Mouse (Mus musculus): ENCODE measurements around the gene Lect2. TPM values are rescaled to one million over a fixed set of nuclear protein-coding genes. Genes with fewer than 3 reads are reported as not detected.

Gene Lect2
- polyA plus RNA-seq, 1 experiment from 2014 or later = not detected

DNA sequence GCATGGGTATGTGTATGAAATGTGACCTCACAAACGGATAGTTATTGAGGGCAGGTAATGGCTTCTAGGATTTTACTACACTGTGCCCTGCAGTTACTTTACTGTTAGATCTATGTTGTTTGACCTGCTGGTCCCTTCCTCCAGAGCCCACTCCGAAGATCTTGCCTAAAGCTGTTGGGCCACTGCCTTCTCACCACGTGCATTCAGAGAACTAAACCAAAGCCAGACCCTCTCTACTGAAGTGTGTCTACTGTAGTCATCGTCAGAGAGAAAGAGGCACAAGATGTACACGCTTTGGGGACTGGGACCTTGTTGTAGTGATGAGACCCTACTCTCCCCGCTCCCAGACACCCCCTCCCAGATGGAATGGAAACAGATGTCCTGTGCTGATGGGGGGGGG, 3.4 kb upstream of the Lect2 start:
- Histone ChIP-seq H3K9me3 (ENCODE audit: control insufficient read depth, low read length) (no peaks in the 10 kb centered on the region), H3K27ac (ENCODE audit: low read depth, low read length) (no peak overlapping the region), H3K4me1 (ENCODE audit: control insufficient read depth, insufficient read depth, low read length) (0 out of 2 replicates have a peak, but pooled peaks cover 3% of the 10 kb centered on the region), H3K27me3 (ENCODE audit: control insufficient read depth, insufficient read depth, low read length) (no peaks in the 10 kb centered on the region), H3K4me3 (ENCODE audit: low read depth, low read length) (no peak overlapping the region), H3K9ac (ENCODE audit: low read length) (no peak overlapping the region), H3K36me3 (ENCODE audit: control insufficient read depth, insufficient read depth, low read length) (no peaks in the 10 kb centered on the region), H3K4me2 (ENCODE audit: low read depth) (no peak overlapping the region)
- ATAC-seq (ENCODE audit: insufficient read depth, low FRiP score, low TSS enrichment) (no peak), DNase-seq (ENCODE audit: low spot score) (no peak)
- WGBS = 81% methylated on average over 6 of the region's 6 CpGs

DNA sequence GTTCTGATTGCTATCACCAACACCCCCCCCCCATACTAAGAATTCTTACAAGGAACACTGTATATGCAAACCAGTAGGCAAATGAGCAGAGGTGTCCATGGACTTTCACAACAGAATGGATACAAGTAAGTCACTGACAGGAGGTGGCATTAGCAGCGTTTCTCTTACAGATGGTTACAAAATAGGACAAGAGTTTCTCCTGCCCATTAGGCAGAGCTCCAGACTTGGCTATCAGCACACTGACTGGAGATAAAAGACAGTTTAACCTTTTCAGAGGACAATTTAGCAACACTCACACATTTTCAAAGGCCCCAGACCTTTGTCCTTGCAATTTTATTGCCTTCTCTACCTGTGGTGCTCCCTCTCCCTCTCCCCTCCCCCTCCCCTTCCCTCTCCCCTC, 2.3 kb upstream of the Lect2 start:
- 0 out of 2 replicates have a peak, but pooled peaks cover 3% of the 10 kb centered on the region for H3K4me1 ChIP-seq (ENCODE audit: control insufficient read depth, insufficient read depth, low read length)
- H3K4me2 ChIP-seq (ENCODE audit: low read depth) = no peak overlapping the region
- ATAC-seq (ENCODE audit: insufficient read depth, low FRiP score, low TSS enrichment) (no peak), DNase-seq (ENCODE audit: low spot score) (no peak)
- H3K4me3 ChIP-seq (ENCODE audit: low read depth, low read length) = no peak overlapping the region
- no peaks in the 10 kb centered on the region for H3K27me3 ChIP-seq (ENCODE audit: control insufficient read depth, insufficient read depth, low read length)
- 9% methylated on average over 1 of the region's 1 CpGs for WGBS
- no peaks in the 10 kb centered on the region for H3K36me3 ChIP-seq (ENCODE audit: control insufficient read depth, insufficient read depth, low read length)
- H3K9me3 ChIP-seq (ENCODE audit: control insufficient read depth, low read length) = no peaks in the 10 kb centered on the region
- H3K27ac ChIP-seq (ENCODE audit: low read depth, low read length) = no peak overlapping the region
- no peak overlapping the region for H3K9ac ChIP-seq (ENCODE audit: low read length)

DNA sequence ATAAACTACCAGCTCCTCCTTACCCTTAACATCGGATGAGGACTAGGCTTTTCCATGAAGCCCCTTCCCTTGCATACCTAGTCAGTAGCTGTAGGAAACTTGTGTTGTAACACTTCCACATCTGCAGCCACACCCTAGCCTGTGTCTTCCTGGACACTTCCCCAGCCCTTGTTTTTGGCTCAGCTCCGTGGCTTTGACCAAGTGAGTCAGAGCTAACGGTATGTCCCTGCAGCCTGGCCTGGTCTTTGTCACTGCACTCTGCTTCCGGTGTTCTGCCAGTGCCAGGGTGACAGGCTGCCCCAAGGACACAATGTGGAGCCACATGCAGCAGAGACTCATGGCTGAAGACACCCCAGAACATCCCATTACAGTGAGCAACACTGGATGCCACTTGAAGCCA, 1.1 kb upstream of the Lect2 start:
- no peak overlapping the region for H3K4me2 ChIP-seq (ENCODE audit: low read depth)
- DNase-seq (ENCODE audit: low spot score) = no peak
- no peak for ATAC-seq (ENCODE audit: insufficient read depth, low FRiP score, low TSS enrichment)
- H3K27me3 ChIP-seq (ENCODE audit: control insufficient read depth, insufficient read depth, low read length) = no peaks in the 10 kb centered on the region
- H3K27ac ChIP-seq (ENCODE audit: low read depth, low read length) = no peak overlapping the region
- H3K36me3 ChIP-seq (ENCODE audit: control insufficient read depth, insufficient read depth, low read length) = no peaks in the 10 kb centered on the region
- WGBS = 67% methylated on average over 4 of the region's 4 CpGs
- H3K4me3 ChIP-seq (ENCODE audit: low read depth, low read length) = no peak overlapping the region
- H3K4me1 ChIP-seq (ENCODE audit: control insufficient read depth, insufficient read depth, low read length) = no peaks in the 10 kb centered on the region; the same call in 1 of the 2 replicates
- H3K9me3 ChIP-seq (ENCODE audit: control insufficient read depth, low read length) = no peaks in the 10 kb centered on the region
- H3K9ac ChIP-seq (ENCODE audit: low read length) = no peak overlapping the region

DNA sequence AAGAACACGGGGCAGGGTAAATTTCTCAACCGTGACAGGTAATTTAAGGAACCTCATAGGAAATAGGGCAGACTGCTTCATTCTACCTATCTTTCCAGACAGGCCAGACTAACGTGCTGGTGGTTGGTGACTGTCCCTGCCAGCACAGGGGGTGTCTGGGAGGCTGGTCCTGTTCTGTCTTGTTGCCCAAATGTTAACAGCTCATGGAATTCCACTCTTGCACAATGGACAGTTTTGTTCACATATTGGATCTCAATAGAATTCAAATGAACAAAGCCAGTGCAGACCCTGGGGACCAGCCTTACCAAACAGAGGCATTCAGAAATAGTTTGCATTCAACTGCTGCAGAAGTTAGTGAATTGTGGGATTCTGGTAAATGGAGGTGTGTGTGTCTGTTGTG, 3.3 kb downstream of the Lect2 start:
- Histone ChIP-seq H3K9ac (ENCODE audit: low read length) (no peak overlapping the region), H3K9me3 (ENCODE audit: control insufficient read depth, low read length) (no peaks in the 10 kb centered on the region), H3K4me3 (ENCODE audit: low read depth, low read length) (no peak overlapping the region), H3K4me1 (ENCODE audit: control insufficient read depth, insufficient read depth, low read length) (no peaks in the 10 kb centered on the region; the same call in 1 of the 2 replicates), H3K4me2 (ENCODE audit: low read depth) (no peak overlapping the region), H3K27ac (ENCODE audit: low read depth, low read length) (no peak overlapping the region), H3K36me3 (ENCODE audit: control insufficient read depth, insufficient read depth, low read length) (no peaks in the 10 kb centered on the region), H3K27me3 (ENCODE audit: control insufficient read depth, insufficient read depth, low read length) (no peaks in the 10 kb centered on the region)
- no peak for ATAC-seq (ENCODE audit: insufficient read depth, low FRiP score, low TSS enrichment)
- 60% methylated on average over 3 of the region's 3 CpGs for WGBS
- no peak for DNase-seq (ENCODE audit: low spot score)

DNA sequence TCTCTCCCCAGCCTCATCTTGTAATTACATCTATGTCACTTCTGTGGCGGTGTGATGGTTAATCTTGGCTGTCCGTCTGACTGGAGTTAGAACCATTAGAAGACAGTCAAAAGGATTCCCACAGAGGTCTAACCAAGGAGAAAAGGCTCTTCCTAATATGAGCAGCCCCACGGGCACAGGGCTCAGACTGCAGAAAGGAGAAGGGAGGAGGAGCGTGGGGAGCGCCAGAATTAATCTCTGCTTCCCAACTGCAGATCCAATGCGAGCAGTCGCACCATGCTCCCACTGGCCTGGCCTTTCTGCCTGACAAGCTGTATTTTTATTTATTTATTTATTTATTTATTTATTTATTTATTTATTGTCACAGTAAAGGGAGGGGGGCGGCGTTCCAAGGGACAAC, 4.5 kb downstream of the Lect2 start:
- Histone ChIP-seq H3K27me3 (ENCODE audit: control insufficient read depth, insufficient read depth, low read length) (no peaks in the 10 kb centered on the region), H3K36me3 (ENCODE audit: control insufficient read depth, insufficient read depth, low read length) (no peaks in the 10 kb centered on the region), H3K4me1 (ENCODE audit: control insufficient read depth, insufficient read depth, low read length) (no peaks in the 10 kb centered on the region; the same call in 1 of the 2 replicates), H3K4me3 (ENCODE audit: low read depth, low read length) (no peak overlapping the region), H3K9ac (ENCODE audit: low read length) (no peak overlapping the region), H3K4me2 (ENCODE audit: low read depth) (no peak overlapping the region), H3K9me3 (ENCODE audit: control insufficient read depth, low read length) (no peaks in the 10 kb centered on the region), H3K27ac (ENCODE audit: low read depth, low read length) (no peak overlapping the region)
- ATAC-seq (ENCODE audit: insufficient read depth, low FRiP score, low TSS enrichment) = no peak
- WGBS = 71% methylated on average over 9 of the region's 9 CpGs
- no peak for DNase-seq (ENCODE audit: low spot score)

DNA sequence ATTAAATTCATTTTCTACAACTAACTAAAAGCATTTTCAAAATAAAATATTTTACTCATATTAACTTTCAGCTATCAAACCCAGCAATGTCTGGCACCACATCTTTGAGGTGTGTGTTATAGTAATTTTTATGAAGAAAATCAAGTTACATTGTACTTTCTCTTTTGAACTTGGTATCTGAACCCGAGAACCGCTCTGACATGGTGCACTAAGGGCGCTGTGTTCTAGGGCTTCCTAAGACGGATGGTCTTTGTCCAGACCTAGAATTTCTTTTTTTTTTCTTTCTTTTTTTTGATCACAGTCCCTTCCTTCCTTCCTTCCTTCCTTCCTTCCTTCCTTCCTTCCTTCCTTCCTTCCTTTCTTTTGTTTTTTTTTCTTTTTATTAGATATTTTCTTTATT, 8.5 kb downstream of the Lect2 start:
- no peaks in the 10 kb centered on the region for H3K36me3 ChIP-seq (ENCODE audit: control insufficient read depth, insufficient read depth, low read length)
- H3K4me1 ChIP-seq (ENCODE audit: control insufficient read depth, insufficient read depth, low read length) = no peaks in the 10 kb centered on the region; the same call in 1 of the 2 replicates
- no peak for DNase-seq (ENCODE audit: low spot score)
- H3K27me3 ChIP-seq (ENCODE audit: control insufficient read depth, insufficient read depth, low read length) = no peaks in the 10 kb centered on the region
- no peak overlapping the region for H3K9ac ChIP-seq (ENCODE audit: low read length)
- H3K4me2 ChIP-seq (ENCODE audit: low read depth) = no peak overlapping the region
- H3K27ac ChIP-seq (ENCODE audit: low read depth, low read length) = no peak overlapping the region
- 86% methylated on average over 4 of the region's 4 CpGs for WGBS
- H3K9me3 ChIP-seq (ENCODE audit: control insufficient read depth, low read length) = no peaks in the 10 kb centered on the region
- no peak for ATAC-seq (ENCODE audit: insufficient read depth, low FRiP score, low TSS enrichment)
- H3K4me3 ChIP-seq (ENCODE audit: low read depth, low read length) = no peak overlapping the region

DNA sequence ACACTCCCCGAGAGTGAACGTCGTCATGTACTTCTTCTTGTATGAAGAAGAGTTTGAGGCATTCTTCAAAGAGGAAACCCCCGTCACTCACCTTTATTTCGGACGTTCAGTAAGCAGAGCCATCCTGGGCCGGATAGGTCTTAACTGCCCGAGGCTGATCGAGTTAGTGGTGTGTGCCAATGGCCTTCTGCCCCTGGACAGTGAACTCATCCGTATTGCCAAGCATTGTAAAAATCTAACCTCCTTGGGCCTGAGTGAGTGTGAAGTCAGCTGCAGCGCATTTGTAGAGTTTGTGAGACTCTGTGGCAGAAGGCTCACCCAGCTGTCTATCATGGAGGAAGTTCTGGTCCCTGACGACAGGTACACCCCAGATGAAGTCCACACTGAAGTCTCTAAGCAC, 11.3 kb downstream of the Lect2 start:
- 87% methylated on average over 12 of the region's 12 CpGs for WGBS
- no peak for ATAC-seq (ENCODE audit: insufficient read depth, low FRiP score, low TSS enrichment)
- Histone ChIP-seq H3K4me3 (ENCODE audit: low read depth, low read length) (no peak overlapping the region), H3K4me2 (ENCODE audit: low read depth) (no peak overlapping the region), H3K27ac (ENCODE audit: low read depth, low read length) (no peak overlapping the region), H3K9ac (ENCODE audit: low read length) (no peak overlapping the region), H3K9me3 (ENCODE audit: control insufficient read depth, low read length) (no peaks in the 10 kb centered on the region), H3K4me1 (ENCODE audit: control insufficient read depth, insufficient read depth, low read length) (no peaks in the 10 kb centered on the region), H3K36me3 (ENCODE audit: control insufficient read depth, insufficient read depth, low read length) (no peaks in the 10 kb centered on the region), H3K27me3 (ENCODE audit: control insufficient read depth, insufficient read depth, low read length) (no peaks in the 10 kb centered on the region)
- DNase-seq (ENCODE audit: low spot score) = no peak

DNA sequence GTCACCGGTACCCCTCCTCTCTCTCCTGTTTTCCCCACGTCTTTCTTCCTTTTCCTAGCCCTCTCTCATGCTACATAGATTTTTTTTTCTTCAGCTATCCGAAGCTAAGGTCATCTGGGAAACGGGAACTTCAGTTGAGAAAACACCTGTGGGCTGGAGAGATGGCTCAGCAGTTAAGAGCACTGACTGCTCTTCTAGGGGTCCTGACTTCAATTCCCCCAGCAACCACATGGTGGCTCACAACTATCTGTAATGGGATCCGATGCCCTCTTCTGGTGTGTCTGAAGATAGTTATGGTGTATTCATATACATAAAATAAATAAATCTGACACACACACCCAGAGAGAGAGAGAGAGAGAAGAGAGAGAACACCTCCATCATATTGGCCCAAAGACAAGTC, 12.7 kb downstream of the Lect2 start:
- Histone ChIP-seq H3K4me3 (ENCODE audit: low read depth, low read length) (no peak overlapping the region), H3K4me2 (ENCODE audit: low read depth) (no peak overlapping the region), H3K4me1 (ENCODE audit: control insufficient read depth, insufficient read depth, low read length) (no peaks in the 10 kb centered on the region), H3K9me3 (ENCODE audit: control insufficient read depth, low read length) (no peaks in the 10 kb centered on the region), H3K9ac (ENCODE audit: low read length) (no peak overlapping the region), H3K27ac (ENCODE audit: low read depth, low read length) (no peak overlapping the region), H3K36me3 (ENCODE audit: control insufficient read depth, insufficient read depth, low read length) (no peaks in the 10 kb centered on the region), H3K27me3 (ENCODE audit: control insufficient read depth, insufficient read depth, low read length) (no peaks in the 10 kb centered on the region)
- 72% methylated on average over 5 of the region's 5 CpGs for WGBS
- DNase-seq (ENCODE audit: low spot score) = no peak
- no peak for ATAC-seq (ENCODE audit: insufficient read depth, low FRiP score, low TSS enrichment)

DNA sequence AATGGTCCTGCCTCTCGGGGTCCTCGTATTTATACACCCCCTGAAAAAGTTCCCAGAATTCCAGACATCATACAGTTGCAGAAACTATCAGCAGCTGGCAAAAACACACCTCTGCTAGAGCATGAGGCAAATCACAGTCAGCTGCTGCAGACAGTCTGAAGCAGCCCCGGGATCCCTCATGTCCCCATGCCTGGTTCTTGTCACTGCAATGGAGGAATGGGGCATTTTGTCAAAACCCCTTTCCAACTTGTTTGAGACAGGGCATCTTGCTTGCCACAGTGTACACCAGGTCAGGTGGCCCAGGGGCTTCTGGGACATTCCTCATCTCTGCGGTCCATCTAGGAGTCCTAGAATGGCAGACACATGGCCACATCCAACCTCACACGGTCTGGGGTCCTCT, 13.4 kb downstream of the Lect2 start:
- no peak overlapping the region for H3K9ac ChIP-seq (ENCODE audit: low read length)
- 87% methylated on average over 5 of the region's 5 CpGs for WGBS
- no peaks in the 10 kb centered on the region for H3K9me3 ChIP-seq (ENCODE audit: control insufficient read depth, low read length)
- H3K27ac ChIP-seq (ENCODE audit: low read depth, low read length) = no peak overlapping the region
- no peaks in the 10 kb centered on the region for H3K4me1 ChIP-seq (ENCODE audit: control insufficient read depth, insufficient read depth, low read length)
- H3K36me3 ChIP-seq (ENCODE audit: control insufficient read depth, insufficient read depth, low read length) = no peaks in the 10 kb centered on the region
- ATAC-seq (ENCODE audit: insufficient read depth, low FRiP score, low TSS enrichment) = no peak
- DNase-seq (ENCODE audit: low spot score) = no peak
- H3K4me3 ChIP-seq (ENCODE audit: low read depth, low read length) = no peak overlapping the region
- no peak overlapping the region for H3K4me2 ChIP-seq (ENCODE audit: low read depth)
- H3K27me3 ChIP-seq (ENCODE audit: control insufficient read depth, insufficient read depth, low read length) = no peaks in the 10 kb centered on the region

Data from neural tube, embryonic 11.5 days (tissue).